Mouse (Mus musculus) heart, embryonic 14.5 days (tissue): Measurements from ENCODE around the gene Maff. TPM values are rescaled to one million over a fixed set of nuclear protein-coding genes. Genes with fewer than 3 reads are reported as not detected.

Experiments
- ATAC-seq: fragments of 200-750 bp; cut with Nextera tagmentation; 2 replicates; pipeline ENCODE4 v1.8.0; 2017; ENCODE audit warnings: low read depth, moderate TSS enrichment; ENCODE audit not compliant: insufficient number of reproducible peaks, insufficient read depth, low FRiP score
- H3K27ac ChIP-seq, 2 experiments: fragments of 200-500 bp in 1 of 2; fragments of 300-500 bp in 1 of 2; sonication (generic) in 1 of 2; replicated peaks in 1 of 2; 2 replicates each; pipeline ENCODE4 v1.5.1; 2012 to 2014; ENCODE audit warnings: low read depth in 2 of 2, low read length in 2 of 2, control low read depth in 1 of 2, mild to moderate bottlenecking in 1 of 2, mixed read lengths in 1 of 2; ENCODE audit not compliant: control insufficient read depth in 1 of 2, insufficient read depth in 1 of 2
- H3K27me3 ChIP-seq: fragments of 300-500 bp; sonication (generic); 2 replicates; pipeline ENCODE4 v1.6.1; 2014; ENCODE audit warnings: mild to moderate bottlenecking, low read length, control low read depth; ENCODE audit not compliant: control insufficient read depth, insufficient read depth
- H3K36me3 ChIP-seq: fragments of 300-500 bp; sonication (generic); 2 replicates; pipeline ENCODE4 v1.6.1; 2014; ENCODE audit warnings: mild to moderate bottlenecking, control low read depth, low read length, mixed read lengths; ENCODE audit not compliant: control insufficient read depth, insufficient read depth
- H3K4me1 ChIP-seq, 2 experiments: fragments of 200-500 bp in 1 of 2; fragments of 300-500 bp in 1 of 2; sonication (generic) in 1 of 2; 2 replicates each; pipeline ENCODE4 v1.6.1; 2012 to 2014; ENCODE audit warnings: low read length in 2 of 2, control low read depth in 1 of 2, mixed read lengths in 1 of 2; ENCODE audit not compliant: control insufficient read depth in 2 of 2, insufficient read depth in 2 of 2
- H3K4me2 ChIP-seq: fragments of 300-500 bp; sonication (generic); 2 replicates; pipeline ENCODE4 v1.6.1; 2014; ENCODE audit warnings: mild to moderate bottlenecking, low read length
- H3K4me3 ChIP-seq, 2 experiments: fragments of 200-500 bp in 1 of 2; fragments of 300-500 bp in 1 of 2; sonication (generic) in 1 of 2; 2 replicates each; pipeline ENCODE4 v1.5.1; 2012 to 2014; ENCODE audit warnings: low read length in 2 of 2, mild to moderate bottlenecking in 2 of 2, control low read depth in 1 of 2, low read depth in 1 of 2, moderate library complexity in 1 of 2; ENCODE audit not compliant: control insufficient read depth in 1 of 2, insufficient read depth in 1 of 2
- H3K9ac ChIP-seq: fragments of 300-500 bp; sonication (generic); 2 replicates; pipeline ENCODE4 v1.6.1; 2014; ENCODE audit warnings: mild to moderate bottlenecking, low read length
- H3K9me3 ChIP-seq: fragments of 300-500 bp; sonication (generic); 2 replicates; pipeline ENCODE4 v1.6.1; 2016; ENCODE audit warnings: low read length, control low read depth; ENCODE audit not compliant: control insufficient read depth
- WGBS: fragments of 180-500 bp; shearing (Covaris S2); extraction: QIAGEN DNeasy Blood & Tissue Kit; methylation state at CpG from one replicate; pipeline ENCODE4 v1.1.7; 2014; 5-methylcytosine and 5-hydroxymethylcytosine counted together
- polyA plus RNA-seq: library from polyadenylated mRNA; unstranded; fragments of >200 nt; fragmentation: Nextera tagmentation; extraction: Ambion mirVana; gene quantifications from 2 replicates; pipeline ENCODE4 v1.2.1, GENCODE M21; 2014

Gene Maff
- polyA plus RNA-seq, 1 experiment from 2014 or later = 2.2 TPM

GRCm38 (mm10) chr15:79348651-79349050, 2.2 kb downstream of the Maff start:
- Histone ChIP-seq H3K9ac (peak overlapping the region; percentile 87), H3K4me2 (peak overlapping the region; percentile 77), H3K27me3 (no peaks in the 10 kb centered on the region), H3K4me3 (peak overlapping the region; percentile 65 to 70), H3K27ac (peak overlapping the region in 1 of 2 experiments; percentile 96; a peak in 2 of 4 replicates), H3K9me3 (no peaks in the 10 kb centered on the region), H3K36me3 (no peaks in the 10 kb centered on the region), H3K4me1 (peaks cover 19 to 30% of the 10 kb centered on the region in 2 experiments)
- WGBS = 70% methylated on average over 8 of the region's 8 CpGs
- no peak for ATAC-seq

DNA sequence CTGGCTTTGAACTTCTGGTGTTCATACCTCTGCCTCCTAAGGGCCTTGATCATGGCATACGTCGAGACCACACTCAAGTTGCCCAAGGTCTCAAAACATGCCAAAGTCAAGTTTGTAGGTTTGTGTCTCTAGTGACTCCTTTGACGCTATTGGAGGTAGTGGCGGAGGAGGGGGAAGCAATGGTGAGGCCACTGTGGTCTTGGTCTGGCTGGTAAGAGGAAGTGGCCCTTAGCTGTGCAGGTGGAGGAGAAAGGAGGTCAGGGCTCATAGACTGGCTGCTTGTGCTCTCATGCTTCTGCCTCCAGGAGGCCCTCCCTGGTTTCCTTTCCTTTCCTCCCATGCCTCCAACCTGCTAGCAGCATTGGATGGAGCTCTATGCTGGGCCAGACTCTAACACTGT, 4.4 kb downstream of the Maff start:
- H3K9ac ChIP-seq = peak overlapping the region; percentile 30; the same call in 1 of the 2 replicates
- H3K27me3 ChIP-seq = no peaks in the 10 kb centered on the region
- ATAC-seq = no peak
- H3K9me3 ChIP-seq = no peaks in the 10 kb centered on the region
- H3K36me3 ChIP-seq = no peaks in the 10 kb centered on the region
- peak overlapping the region; percentile 46 for H3K4me2 ChIP-seq
- H3K4me1 ChIP-seq = peaks cover 19 to 30% of the 10 kb centered on the region in 2 experiments
- H3K4me3 ChIP-seq = no peak overlapping the region
- 91% methylated on average over 4 of the region's 4 CpGs for WGBS
- peak overlapping the region; percentile 18 to 77; a peak in 3 of 4 replicates for H3K27ac ChIP-seq

- 28% methylated on average over 15 of the region's 15 CpGs for WGBS
- H3K27ac ChIP-seq = peak overlapping the region; percentile 57 to 77; a peak in 3 of 4 replicates
- peak overlapping the region; percentile 46 for H3K4me2 ChIP-seq
- H3K27me3 ChIP-seq = no peaks in the 10 kb centered on the region
- H3K4me1 ChIP-seq = peaks cover 21 to 34% of the 10 kb centered on the region in 2 experiments
- peak overlapping the region; percentile 30; the same call in 1 of the 2 replicates for H3K9ac ChIP-seq
- ATAC-seq = 0 out of 2 replicates have a peak, but pooled peaks have one; percentile 5
- H3K4me3 ChIP-seq = peak overlapping the region in 1 of 2 experiments; percentile 9; a peak in 1 of 4 replicates
- no peaks in the 10 kb centered on the region for H3K9me3 ChIP-seq
- no peaks in the 10 kb centered on the region for H3K36me3 ChIP-seq
Measured at GRCm38 (mm10) chr15:79351331-79351767, 4.9 kb downstream of the Maff start.

GRCm38 (mm10) chr15:79352479-79352878, 6.1 kb downstream of the Maff start:
- H3K27me3 ChIP-seq = no peaks in the 10 kb centered on the region
- no peak overlapping the region for H3K27ac ChIP-seq
- WGBS = 74% methylated on average over 6 of the region's 6 CpGs
- ATAC-seq = no peak
- no peak overlapping the region for H3K4me3 ChIP-seq
- no peak overlapping the region for H3K4me2 ChIP-seq
- H3K9me3 ChIP-seq = no peaks in the 10 kb centered on the region
- peaks cover 31 to 41% of the 10 kb centered on the region in 2 experiments for H3K4me1 ChIP-seq
- no peak overlapping the region; the same call in 1 of the 2 replicates for H3K9ac ChIP-seq
- no peaks in the 10 kb centered on the region for H3K36me3 ChIP-seq

DNA sequence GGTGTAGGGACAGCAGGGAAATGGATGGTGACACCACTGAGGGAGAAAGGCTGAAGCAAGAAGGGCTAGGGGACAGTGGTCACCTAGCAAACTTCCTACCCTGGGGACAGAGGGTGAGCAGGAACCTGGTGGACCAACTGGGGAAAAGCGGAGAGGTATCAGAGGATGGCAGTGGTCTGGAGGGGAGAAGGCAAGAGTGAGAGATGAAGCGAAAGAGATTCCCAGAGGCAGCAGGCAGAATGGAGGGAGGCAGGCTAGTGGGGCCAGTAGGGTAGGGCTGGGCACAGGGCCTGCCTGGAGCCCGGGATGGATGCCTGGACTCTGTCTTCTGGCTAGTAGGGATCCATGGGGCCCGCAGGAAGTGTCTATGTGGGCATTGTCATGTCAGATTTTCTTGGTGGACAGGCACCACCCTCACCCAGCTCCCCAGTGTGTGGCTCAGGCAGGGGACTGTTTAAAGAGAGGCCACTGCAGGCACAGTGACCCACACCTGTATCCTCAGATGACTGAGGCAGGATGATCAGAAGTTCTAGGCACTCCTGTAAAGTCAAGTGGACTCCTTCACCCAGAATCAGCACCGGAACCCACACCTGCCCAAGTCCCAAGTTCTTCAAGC, 7.4 kb downstream of the Maff start:
- ATAC-seq = no peak
- WGBS = 83% methylated on average over 5 of the region's 5 CpGs
- H3K4me2 ChIP-seq = no peak overlapping the region
- H3K36me3 ChIP-seq = no peaks in the 10 kb centered on the region
- H3K27ac ChIP-seq = no peak overlapping the region
- H3K9ac ChIP-seq = no peak overlapping the region
- H3K4me3 ChIP-seq = no peak overlapping the region
- H3K4me1 ChIP-seq = peaks cover 32 to 45% of the 10 kb centered on the region in 2 experiments
- no peaks in the 10 kb centered on the region for H3K9me3 ChIP-seq
- no peaks in the 10 kb centered on the region for H3K27me3 ChIP-seq

- no peaks in the 10 kb centered on the region for H3K36me3 ChIP-seq
- ATAC-seq = no peak
- H3K4me1 ChIP-seq = peaks cover 32 to 44% of the 10 kb centered on the region in 2 experiments
- no peaks in the 10 kb centered on the region for H3K27me3 ChIP-seq
- H3K27ac ChIP-seq = no peak overlapping the region
- no peak overlapping the region for H3K4me2 ChIP-seq
- 74% methylated on average over 4 of the region's 4 CpGs for WGBS
- no peak overlapping the region for H3K4me3 ChIP-seq
- no peak overlapping the region for H3K9ac ChIP-seq
- H3K9me3 ChIP-seq = no peaks in the 10 kb centered on the region
Measured at GRCm38 (mm10) chr15:79354619-79355018, 8.2 kb downstream of the Maff start.

- H3K27me3 ChIP-seq = no peaks in the 10 kb centered on the region
- no peaks in the 10 kb centered on the region for H3K9me3 ChIP-seq
- WGBS = 60% methylated on average over 8 of the region's 8 CpGs
- H3K4me2 ChIP-seq = peak overlapping the region; percentile 99
- H3K27ac ChIP-seq = no peak overlapping the region
- H3K36me3 ChIP-seq = peaks cover 6% of the 10 kb centered on the region
- peaks cover 39 to 55% of the 10 kb centered on the region in 2 experiments for H3K4me1 ChIP-seq
- peak overlapping the region; percentile 48 to 56 for H3K4me3 ChIP-seq
- ATAC-seq = no peak
- H3K9ac ChIP-seq = peak overlapping the region; percentile 73
Measured at GRCm38 (mm10) chr15:79356481-79356880, 10.1 kb downstream of the Maff start.
